Mouse (Mus musculus) MEL (cell line): Measurements from ENCODE around the gene Arsj.

ENCODE experiments used
- CTCF ChIP-seq, 3 experiments: IDR thresholded peaks in 2 of 3; conservative IDR thresholded peaks in 1 of 3; 2 replicates each; pipeline ENCODE4 v1.5.1; 2011 to 2012; ENCODE audit warnings: low read length in 3 of 3, low read depth in 2 of 3, mild to moderate bottlenecking in 2 of 3, improper control_type of control experiment in 1 of 3, inconsistent platforms in 1 of 3, mixed read lengths in 1 of 3, moderate library complexity in 1 of 3; ENCODE audit not compliant: control insufficient read depth in 1 of 3, insufficient read depth in 1 of 3, poor library complexity in 1 of 3, severe bottlenecking in 1 of 3
- EP300 ChIP-seq, 2 experiments: IDR thresholded peaks; 2 replicates each; pipeline ENCODE4 v1.6.1; 2011; ENCODE audit warnings: improper control_type of control experiment in 2 of 2, low read length in 2 of 2, low read depth in 1 of 2, mild to moderate bottlenecking in 1 of 2
- MAX ChIP-seq: IDR thresholded peaks from 2 replicates; pipeline ENCODE4 v1.6.1; 2011; ENCODE audit warnings: low read length, improper control_type of control experiment
- MEF2A ChIP-seq: IDR thresholded peaks from 2 replicates; pipeline ENCODE4 v1.6.1; 2014; ENCODE audit warnings: low read depth, mild to moderate bottlenecking, inconsistent platforms, low read length, improper control_type of control experiment; ENCODE audit not compliant: poor library complexity, insufficient replicate concordance, severe bottlenecking; ENCODE audit errors: extremely low read depth
- RCOR1 ChIP-seq: IDR thresholded peaks from 2 replicates; pipeline ENCODE4 v1.6.1; 2012; ENCODE audit warnings: low read depth, mild to moderate bottlenecking, inconsistent platforms, low read length, improper control_type of control experiment
- TAL1 ChIP-seq: IDR thresholded peaks from 2 replicates; pipeline ENCODE4 v1.6.1; 2012; ENCODE audit warnings: mild to moderate bottlenecking, inconsistent platforms, low read length, moderate library complexity, mixed read lengths
- TCF12 ChIP-seq: IDR thresholded peaks from 2 replicates; pipeline ENCODE4 v1.6.1; 2014; ENCODE audit warnings: low read depth, mild to moderate bottlenecking, inconsistent platforms, low read length, improper control_type of control experiment, moderate library complexity
- ZC3H11A ChIP-seq: IDR thresholded peaks from 2 replicates; pipeline ENCODE4 v1.6.1; 2012; ENCODE audit warnings: low read depth, mild to moderate bottlenecking, inconsistent platforms, low read length, improper control_type of control experiment
- ZMIZ1 ChIP-seq: IDR thresholded peaks from 2 replicates; pipeline ENCODE4 v1.6.1; 2012; ENCODE audit warnings: low read depth, mild to moderate bottlenecking, inconsistent platforms, low read length, improper control_type of control experiment, moderate library complexity

DNA sequence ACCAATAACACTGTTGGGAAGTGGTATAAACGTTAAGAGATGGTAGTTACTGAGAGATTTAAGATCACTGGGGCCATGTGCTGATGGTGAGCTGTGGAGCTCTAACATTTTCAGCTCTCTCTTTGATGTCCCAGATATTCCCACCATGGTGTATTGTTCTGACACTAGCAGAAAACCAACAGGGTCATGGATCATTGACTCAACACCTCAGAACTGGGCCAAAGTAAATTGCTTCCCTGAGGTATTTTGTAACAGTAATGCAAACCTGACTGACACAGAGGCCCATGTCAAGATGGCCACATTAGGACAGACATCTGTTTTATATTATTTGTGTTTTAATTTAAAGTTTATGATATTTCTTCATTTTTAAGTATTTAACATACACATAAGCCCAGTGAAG lies 3.7 kb upstream of the Arsj start:
- no peak for TF ChIP-seq MAX
- no peak for TF ChIP-seq ZC3H11A
- TF ChIP-seq MEF2A, result no peak
- no peak for TF ChIP-seq EP300 (IDR thresholded peaks at IDR 0.05; ENCODE audit: low read depth in 1 of 2, low read length in 2 of 2)
- no peak for TF ChIP-seq TAL1
- TF ChIP-seq CTCF (IDR thresholded peaks at IDR 0.05 in 2 of 3, conservative IDR thresholded peaks at IDR 0.05 in 1 of 3; ENCODE audit: control insufficient read depth in 1 of 3, insufficient read depth in 1 of 3, low read depth in 2 of 3, low read length in 3 of 3, poor library complexity in 1 of 3, severe bottlenecking in 1 of 3), result no peak
- no peak for TF ChIP-seq TCF12
- TF ChIP-seq RCOR1, result no peak
- no peak for TF ChIP-seq ZMIZ1
